Mouse (Mus musculus) common myeloid progenitor, adult 5-6 weeks (primary cell): ENCODE data around the gene Anks6. TPM values are rescaled to one million over a fixed set of nuclear protein-coding genes. Genes with fewer than 3 reads are reported as not detected.
"Not testable (repeated sequence)": the region's sequence is repeated elsewhere in the genome, so short reads cannot be mapped to it uniquely, and the experiment has no call there.

Experiments used
- ATAC-seq: replicated peaks from 2 replicates; pipeline ENCODE4 v1.8.0; 2016; ENCODE audit warnings: low read depth, mild to moderate bottlenecking, moderate TSS enrichment, inconsistent platforms; ENCODE audit not compliant: poor library complexity, severe bottlenecking
- total RNA-seq: library from RNA; stranded (forward); fragments of 200-1000, 187-1606 nt; gene quantifications from 2 replicates; pipeline ENCODE4 v1.2.3, GENCODE M21; 2017

Anks6 gene
- total RNA-seq, result 1.5 and 2.1 TPM in 2 replicates

GRCm38 (mm10) chr4:47056791-47057509, at the start of gene Anks6:
Gene Anks6 (minus strand): TSS chr4:47057427.
- peak; percentile 85 for ATAC-seq

GRCm38 (mm10) chr4:47103561-47103960, 46.3 kb upstream of the Anks6 start:
- no peak for ATAC-seq

GRCm38 (mm10) chr4:47093647-47094046, 36.4 kb upstream of the Anks6 start:
- ATAC-seq, result no peak

GRCm38 (mm10) chr4:47093161-47093560, 35.9 kb upstream of the Anks6 start:
- ATAC-seq, result no peak

- ATAC-seq, result 0 out of 2 replicates have a peak, but pooled peaks have one; percentile 22
Observed at GRCm38 (mm10) chr4:47092387-47093021, 35.3 kb upstream of the Anks6 start.

- peak; percentile 46 for ATAC-seq
Observed at GRCm38 (mm10) chr4:47091493-47092386, 34.5 kb upstream of the Anks6 start, which contains the start of gene Galnt12. Gene Galnt12 (plus strand): TSS chr4:47091909.

- no peak for ATAC-seq
Observed at GRCm38 (mm10) chr4:47088671-47089070, 31.4 kb upstream of the Anks6 start.

GRCm38 (mm10) chr4:47083824-47084223, 26.6 kb upstream of the Anks6 start:
- no peak for ATAC-seq

GRCm38 (mm10) chr4:47080647-47081010, 23.4 kb upstream of the Anks6 start:
- ATAC-seq, result peak; percentile 49; the same call in 1 of the 2 replicates

GRCm38 (mm10) chr4:47079997-47080646, 22.9 kb upstream of the Anks6 start:
- ATAC-seq, result peak; percentile 92

GRCm38 (mm10) chr4:47075054-47075453, 17.8 kb upstream of the Anks6 start:
- no peak for ATAC-seq

GRCm38 (mm10) chr4:47060900-47061299, 3.7 kb upstream of the Anks6 start:
- no peak for ATAC-seq

GRCm38 (mm10) chr4:47057510-47058325, 491 bp upstream of the Anks6 start:
- 0 out of 2 replicates have a peak, but pooled peaks have one; percentile 23 for ATAC-seq

- no peak for ATAC-seq
Observed at GRCm38 (mm10) chr4:47055570-47056080, 1.6 kb downstream of the Anks6 start.

- not testable (repeated sequence) for ATAC-seq
Observed at GRCm38 (mm10) chr4:47055170-47055569, 2.1 kb downstream of the Anks6 start.

GRCm38 (mm10) chr4:47051905-47052304, 5.3 kb downstream of the Anks6 start:
- ATAC-seq, result no peak

- no peak for ATAC-seq
Observed at GRCm38 (mm10) chr4:47050642-47051381, 6.4 kb downstream of the Anks6 start.

GRCm38 (mm10) chr4:47050167-47050566, 7.1 kb downstream of the Anks6 start:
- ATAC-seq, result peak; percentile 85
